ENCODE assay signal across 8 mouse cellular contexts in the genomic region with DNA sequence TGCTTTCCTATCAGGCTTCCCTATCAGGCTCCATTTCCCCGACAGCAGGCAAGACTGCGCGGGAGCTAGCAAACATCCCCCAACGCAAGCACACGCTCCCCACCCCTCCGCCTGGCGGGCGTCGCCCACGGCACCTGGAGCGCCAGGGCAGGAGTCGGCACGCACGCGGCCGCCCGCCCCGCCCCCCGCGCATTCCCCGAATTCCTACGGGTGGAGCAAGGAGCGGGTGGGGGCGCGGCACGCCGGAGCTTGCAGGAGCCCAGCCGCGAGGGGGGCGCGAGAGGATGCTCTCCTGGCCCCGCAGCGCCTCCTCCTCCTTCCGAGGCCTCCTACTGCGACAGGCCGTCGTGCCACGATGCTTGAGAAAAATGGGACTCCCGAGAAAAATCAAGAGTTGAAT. TPM values are rescaled to one million over a fixed set of nuclear protein-coding genes. Genes with fewer than 3 reads are reported as not detected.
DNase-seq lines count a peak whose midpoint lies in the region; ATAC-seq lines count a peak whose summit lies in the region.

No protein-coding gene starts in this region.

- ATAC-seq in midbrain, embryonic 12.5 days (ENCODE audit: low FRiP score, low read depth), result no peak

- peak overlapping the region; percentile 98 for H3K27ac ChIP-seq in embryonic facial prominence, embryonic 10.5 days (replicated peaks)
- peak overlapping the region; percentile 20 for H3K27ac ChIP-seq in midbrain, embryonic 12.5 days (replicated peaks)

- H3K4me1 ChIP-seq in embryonic facial prominence, embryonic 10.5 days, result peaks cover 80% of the 10 kb centered on the region
- H3K4me1 ChIP-seq in midbrain, embryonic 12.5 days, result peaks cover 60% of the 10 kb centered on the region

- H3K4me2 ChIP-seq in midbrain, embryonic 12.5 days (replicated peaks), result peak overlapping the region; percentile 76

- peaks cover 38% of the 10 kb centered on the region for H3K36me3 ChIP-seq in embryonic facial prominence, embryonic 10.5 days (replicated peaks)
- H3K36me3 ChIP-seq in midbrain, embryonic 12.5 days, result peaks cover 10% of the 10 kb centered on the region

- peak overlapping the region; percentile 87 for H3K9ac ChIP-seq in midbrain, embryonic 12.5 days (replicated peaks)

- intact Hi-C loops in heart, postnatal 10 days (cut with DNase I), result loop anchor here (5.0 kb wide), 1 partner anchor 48 kb away; no protein-coding TSS in a partner anchor

- H3K4me3 ChIP-seq in embryonic facial prominence, embryonic 10.5 days, result peak overlapping the region; percentile 99
- peak overlapping the region; percentile 78 for H3K4me3 ChIP-seq in midbrain, embryonic 12.5 days

- no peaks in the 10 kb centered on the region for H3K9me3 ChIP-seq in embryonic facial prominence, embryonic 10.5 days
- H3K9me3 ChIP-seq in midbrain, embryonic 12.5 days, result no peaks in the 10 kb centered on the region

- H3K27me3 ChIP-seq in embryonic facial prominence, embryonic 10.5 days (replicated peaks; ENCODE audit: low read depth, poor library complexity, severe bottlenecking), result no peaks in the 10 kb centered on the region
- peaks cover 31% of the 10 kb centered on the region for H3K27me3 ChIP-seq in midbrain, embryonic 12.5 days

- under 1% methylated on average over 39 of the region's 39 CpGs for WGBS in embryonic facial prominence, embryonic 10.5 days
- under 1% methylated on average over 39 of the region's 39 CpGs for WGBS in midbrain, embryonic 12.5 days

- peak; percentile 12 to 27 for DNase-seq in cerebellum, postnatal 25 days
- DNase-seq in cerebellum, adult 8-10 months, result no peak
- DNase-seq in embryonic facial prominence, embryonic 10.5 days (ENCODE audit: low spot score), result peak; percentile 95
- DNase-seq in heart, postnatal 10 days, result peak; percentile 77 to 82
- peak; percentile 94 to 96 for DNase-seq in kidney, postnatal 4 days
- peak; percentile 15 to 41 for DNase-seq in thymus, postnatal 36 days
- no peak for DNase-seq in frontal cortex, postnatal 14 days (ENCODE audit: low spot score in 2 of 2)

RNA-seq across cellular contexts. Expression of a gene that starts 1.7 kb away (rescaled TPM):
- polyA plus RNA-seq in embryonic facial prominence, embryonic 10.5 days (2016; fragmentation: Nextera tagmentation; extraction: Ambion mirVana), result 79.7 and 95.4 TPM in 2 replicates
- total RNA-seq in heart, postnatal 10 days (2021), result 10 to 100 TPM; 14.5 to 16.0 TPM
- polyA plus RNA-seq in midbrain, embryonic 12.5 days (2016; fragmentation: Nextera tagmentation; extraction: Ambion mirVana), result 41.6 and 46.6 TPM in 2 replicates

RNA-seq across cellular contexts. Expression of a gene that starts 21.2 kb away (rescaled TPM):
- polyA plus RNA-seq in embryonic facial prominence, embryonic 10.5 days (2016; fragmentation: Nextera tagmentation; extraction: Ambion mirVana), result 58.9 and 60.5 TPM in 2 replicates
- 10 to 100 TPM; 15.0 to 15.8 TPM for total RNA-seq in heart, postnatal 10 days (2021)
- polyA plus RNA-seq in midbrain, embryonic 12.5 days (2016; fragmentation: Nextera tagmentation; extraction: Ambion mirVana), result 32.4 and 35.0 TPM in 2 replicates

RNA-seq across cellular contexts. Expression of a gene that starts 30.2 kb away (rescaled TPM):
- polyA plus RNA-seq in embryonic facial prominence, embryonic 10.5 days (2016; fragmentation: Nextera tagmentation; extraction: Ambion mirVana), result 9.3 and 12.4 TPM in 2 replicates
- 1 to 10 TPM; 4.2 to 4.9 TPM for total RNA-seq in heart, postnatal 10 days (2021)
- polyA plus RNA-seq in midbrain, embryonic 12.5 days (2016; fragmentation: Nextera tagmentation; extraction: Ambion mirVana), result 8.2 and 10.4 TPM in 2 replicates

RNA-seq across cellular contexts. Expression of a gene that starts 42.2 kb away (rescaled TPM):
- polyA plus RNA-seq in embryonic facial prominence, embryonic 10.5 days (2016; fragmentation: Nextera tagmentation; extraction: Ambion mirVana), result 486 and 490 TPM in 2 replicates
- 100 to 1,000 TPM; 206 to 207 TPM for total RNA-seq in heart, postnatal 10 days (2021)
- polyA plus RNA-seq in midbrain, embryonic 12.5 days (2016; fragmentation: Nextera tagmentation; extraction: Ambion mirVana), result 363 and 400 TPM in 2 replicates

RNA-seq across cellular contexts. Expression of a gene that starts 45.6 kb away (rescaled TPM):
- polyA plus RNA-seq in embryonic facial prominence, embryonic 10.5 days (2016; fragmentation: Nextera tagmentation; extraction: Ambion mirVana), result 0.04 and 0.12 TPM in 2 replicates
- total RNA-seq in heart, postnatal 10 days (2021), result not detected
- not detected in 2 replicates for polyA plus RNA-seq in midbrain, embryonic 12.5 days (2016; fragmentation: Nextera tagmentation; extraction: Ambion mirVana)

Comparison
In these comparisons a context has a peak if more than half of its experiments do, and no peak if none do; other contexts are left out.
1. DNase-seq: peak in cerebellum, postnatal 25 days (2 of 2), embryonic facial prominence, embryonic 10.5 days (single experiment), heart, postnatal 10 days (2 of 2), kidney, postnatal 4 days (2 of 2) and thymus, postnatal 36 days (2 of 2); none in cerebellum, adult 8-10 months (single experiment) and frontal cortex, postnatal 14 days (0 of 2).